Mouse (Mus musculus) MEL (cell line): ENCODE measurements around the gene Kcnk13. TPM values are rescaled to one million over a fixed set of nuclear protein-coding genes. Genes with fewer than 3 reads are reported as not detected.

Experiments used
- DNase-seq: peaks from one replicate; pipeline ENCODE4 v3.0.0; 2011; ENCODE audit warnings: low read depth, low spot score
- H3K27ac ChIP-seq: 2 replicates; pipeline ENCODE4 v1.5.1; 2012; ENCODE audit warnings: low read depth, mild to moderate bottlenecking, control low read depth, low read length, moderate library complexity; ENCODE audit not compliant: control insufficient read depth
- H3K27me3 ChIP-seq, 2 experiments: fragments of 150-350 bp in 1 of 2; sonication (generic) in 1 of 2; 2 replicates each; pipeline ENCODE4 v1.6.1; 2012; ENCODE audit warnings: low read length in 2 of 2, mild to moderate bottlenecking in 2 of 2, improper control_type of control experiment in 1 of 2, moderate library complexity in 1 of 2; ENCODE audit not compliant: insufficient read depth in 2 of 2, control insufficient read depth in 1 of 2
- H3K36me3 ChIP-seq, 2 experiments: 2 replicates each; pipeline ENCODE4 v1.6.1; 2012 to 2014; ENCODE audit warnings: low read length in 2 of 2, improper control_type of control experiment in 1 of 2, inconsistent platforms in 1 of 2, mild to moderate bottlenecking in 1 of 2; ENCODE audit not compliant: insufficient read depth in 2 of 2, control insufficient read depth in 1 of 2
- H3K4me1 ChIP-seq, 2 experiments: fragments of 150-350 bp in 1 of 2; sonication (generic) in 1 of 2; 2 replicates each; pipeline ENCODE4 v1.6.1; 2012; ENCODE audit warnings: low read length in 2 of 2, improper control_type of control experiment in 1 of 2, mild to moderate bottlenecking in 1 of 2; ENCODE audit not compliant: insufficient read depth in 2 of 2, control insufficient read depth in 1 of 2
- H3K4me3 ChIP-seq, 2 experiments: fragments of 150-350 bp in 1 of 2; sonication (generic) in 1 of 2; 2 replicates each; pipeline ENCODE4 v1.5.1; 2012; ENCODE audit warnings: low read depth in 2 of 2, low read length in 2 of 2, mild to moderate bottlenecking in 2 of 2, moderate library complexity in 2 of 2, control low read depth in 1 of 2, improper control_type of control experiment in 1 of 2; ENCODE audit not compliant: control insufficient read depth in 1 of 2, insufficient read depth in 1 of 2
- H3K79me2 ChIP-seq: 2 replicates; pipeline ENCODE4 v1.6.1; 2012; ENCODE audit warnings: mild to moderate bottlenecking, low read length, moderate library complexity; ENCODE audit not compliant: control insufficient read depth, poor library complexity, insufficient read depth
- H3K9ac ChIP-seq: 2 replicates; pipeline ENCODE4 v1.6.1; 2012; ENCODE audit warnings: low read depth, mild to moderate bottlenecking, control low read depth, low read length, moderate library complexity; ENCODE audit not compliant: control insufficient read depth, poor library complexity, severe bottlenecking
- H3K9me3 ChIP-seq: fragments of 150-350 bp; sonication (generic); replicated peaks from 2 replicates; pipeline ENCODE4 v1.6.1; 2012; ENCODE audit warnings: mild to moderate bottlenecking, low read length, improper control_type of control experiment, moderate library complexity; ENCODE audit not compliant: insufficient read depth
- CHD2 ChIP-seq: IDR thresholded peaks from 2 replicates; pipeline ENCODE4 v1.6.1; 2011; ENCODE audit warnings: low read length, improper control_type of control experiment
- CTCF ChIP-seq, 3 experiments: IDR thresholded peaks in 2 of 3; conservative IDR thresholded peaks in 1 of 3; 2 replicates each; pipeline ENCODE4 v1.5.1; 2011 to 2012; ENCODE audit warnings: low read length in 3 of 3, low read depth in 2 of 3, mild to moderate bottlenecking in 2 of 3, improper control_type of control experiment in 1 of 3, inconsistent platforms in 1 of 3, mixed read lengths in 1 of 3, moderate library complexity in 1 of 3; ENCODE audit not compliant: control insufficient read depth in 1 of 3, insufficient read depth in 1 of 3, poor library complexity in 1 of 3, severe bottlenecking in 1 of 3
- EP300 ChIP-seq, 2 experiments: IDR thresholded peaks; 2 replicates each; pipeline ENCODE4 v1.6.1; 2011; ENCODE audit warnings: improper control_type of control experiment in 2 of 2, low read length in 2 of 2, low read depth in 1 of 2, mild to moderate bottlenecking in 1 of 2
- ETS1 ChIP-seq: IDR thresholded peaks from 2 replicates; pipeline ENCODE4 v1.6.1; 2012; ENCODE audit warnings: low read depth, mild to moderate bottlenecking, inconsistent platforms, low read length, improper control_type of control experiment, moderate library complexity
- GABPA ChIP-seq: IDR thresholded peaks from 2 replicates; pipeline ENCODE4 v1.6.1; 2012; ENCODE audit warnings: low read depth, mild to moderate bottlenecking, inconsistent platforms, low read length, improper control_type of control experiment, moderate library complexity
- GATA1 ChIP-seq: IDR thresholded peaks from 2 replicates; pipeline ENCODE4 v1.6.1; 2011; ENCODE audit warnings: low read depth, low read length, improper control_type of control experiment
- MAFK ChIP-seq: IDR thresholded peaks from 2 replicates; pipeline ENCODE4 v1.6.1; 2011; ENCODE audit warnings: low read depth, mild to moderate bottlenecking, low read length, improper control_type of control experiment, borderline replicate concordance
- MAX ChIP-seq: IDR thresholded peaks from 2 replicates; pipeline ENCODE4 v1.6.1; 2011; ENCODE audit warnings: low read length, improper control_type of control experiment
- MAZ ChIP-seq: IDR thresholded peaks from 2 replicates; pipeline ENCODE4 v1.6.1; 2012; ENCODE audit warnings: low read depth, mild to moderate bottlenecking, inconsistent platforms, low read length, improper control_type of control experiment
- MEF2A ChIP-seq: IDR thresholded peaks from 2 replicates; pipeline ENCODE4 v1.6.1; 2014; ENCODE audit warnings: low read depth, mild to moderate bottlenecking, inconsistent platforms, low read length, improper control_type of control experiment; ENCODE audit not compliant: poor library complexity, insufficient replicate concordance, severe bottlenecking; ENCODE audit errors: extremely low read depth
- MYB ChIP-seq: IDR thresholded peaks from 2 replicates; pipeline ENCODE4 v1.6.1; 2011; ENCODE audit warnings: mild to moderate bottlenecking, low read depth, low read length, improper control_type of control experiment
- MYC ChIP-seq: IDR thresholded peaks from 2 replicates; pipeline ENCODE4 v1.6.1; 2011; ENCODE audit warnings: low read depth, mild to moderate bottlenecking, low read length, improper control_type of control experiment, moderate library complexity
- POLR2A ChIP-seq, 2 experiments: IDR thresholded peaks; 2 replicates each; pipeline ENCODE4 v1.6.1; 2011 to 2012; ENCODE audit warnings: low read length in 2 of 2, mild to moderate bottlenecking in 2 of 2, control low read depth in 1 of 2, improper control_type of control experiment in 1 of 2, low read depth in 1 of 2, moderate library complexity in 1 of 2; ENCODE audit not compliant: control insufficient read depth in 1 of 2, insufficient read depth in 1 of 2, poor library complexity in 1 of 2
- POLR2AphosphoS2 ChIP-seq: IDR thresholded peaks from 2 replicates; pipeline ENCODE4 v1.6.1; 2011; ENCODE audit warnings: low read length, improper control_type of control experiment
- RCOR1 ChIP-seq: IDR thresholded peaks from 2 replicates; pipeline ENCODE4 v1.6.1; 2012; ENCODE audit warnings: low read depth, mild to moderate bottlenecking, inconsistent platforms, low read length, improper control_type of control experiment
- SIN3A ChIP-seq: IDR thresholded peaks from 2 replicates; pipeline ENCODE4 v1.6.1; 2012; ENCODE audit warnings: low read length, improper control_type of control experiment, inconsistent platforms
- TCF12 ChIP-seq: IDR thresholded peaks from 2 replicates; pipeline ENCODE4 v1.6.1; 2014; ENCODE audit warnings: low read depth, mild to moderate bottlenecking, inconsistent platforms, low read length, improper control_type of control experiment, moderate library complexity
- USF2 ChIP-seq, 2 experiments: IDR thresholded peaks; 2 replicates each; pipeline ENCODE4 v1.6.1; 2011 to 2012; ENCODE audit warnings: improper control_type of control experiment in 2 of 2, low read length in 2 of 2, borderline replicate concordance in 1 of 2, inconsistent platforms in 1 of 2, low read depth in 1 of 2, mild to moderate bottlenecking in 1 of 2; ENCODE audit not compliant: insufficient read depth in 1 of 2
- ZNF384 ChIP-seq: IDR thresholded peaks from 2 replicates; pipeline ENCODE4 v1.6.1; 2012; ENCODE audit warnings: low read depth, mild to moderate bottlenecking, inconsistent platforms, low read length, improper control_type of control experiment
- polyA plus RNA-seq, 2 experiments: library from polyadenylated mRNA; stranded (reverse) in 1 of 2; unstranded in 1 of 2; fragments of >175 nt in 1 of 2; fragments of >200 nt in 1 of 2; gene quantifications; 2 replicates each; pipeline versions ENCODE4 v1.2.1 to v1.2.4; 2012; ENCODE audit warnings: low replicate concordance in 2 of 2, low read depth in 1 of 2; ENCODE audit not compliant: insufficient read length in 2 of 2, insufficient read depth in 1 of 2, missing spikeins in 1 of 2
- total RNA-seq: library from RNA; depleted of rRNA; stranded (reverse); fragments of 300-350 nt; gene quantifications from 2 replicates; pipeline ENCODE4 v1.2.3, GENCODE M21; 2012

The Kcnk13 gene
- total and polyA plus RNA-seq, 3 experiments: not detected

DNA sequence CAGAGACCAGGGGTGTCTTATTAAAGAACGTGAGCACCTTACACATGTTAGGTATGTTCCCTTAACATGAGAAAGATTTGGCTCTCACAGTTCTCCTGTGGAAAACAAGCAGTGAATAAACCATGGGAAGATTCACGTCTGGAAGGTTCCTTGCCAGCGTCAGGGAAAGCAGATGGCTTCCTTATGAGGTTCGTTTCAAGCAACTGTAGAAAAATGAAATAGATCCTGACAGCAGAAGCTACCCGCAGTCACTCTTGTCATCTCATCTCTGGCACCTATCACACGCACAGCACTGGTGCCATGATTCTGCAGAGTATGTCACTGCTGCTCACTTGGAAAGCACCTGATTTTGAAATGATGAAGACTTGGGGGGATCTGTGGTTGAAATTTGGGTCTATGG is 53.4 kb downstream of the Kcnk13 start:
- no peak for DNase-seq
- Histone ChIP-seq H3K79me2 (no peaks in the 10 kb centered on the region), H3K9me3 (no peaks in the 10 kb centered on the region), H3K27me3 (no peaks in the 10 kb centered on the region), H3K4me3 (no peak overlapping the region), H3K4me1 (peaks cover 0 to 6% of the 10 kb centered on the region in 2 experiments; a peak in 2 of 4 replicates), H3K36me3 (peaks cover 0 to 5% of the 10 kb centered on the region in 2 experiments; a peak in 2 of 4 replicates), H3K9ac (no peak overlapping the region), H3K27ac (no peak overlapping the region)
- no peak for TF ChIP-seq POLR2A (IDR thresholded peaks at IDR 0.05; ENCODE audit: control insufficient read depth in 1 of 2, insufficient read depth in 1 of 2, low read depth in 1 of 2, low read length in 2 of 2, poor library complexity in 1 of 2)

DNA sequence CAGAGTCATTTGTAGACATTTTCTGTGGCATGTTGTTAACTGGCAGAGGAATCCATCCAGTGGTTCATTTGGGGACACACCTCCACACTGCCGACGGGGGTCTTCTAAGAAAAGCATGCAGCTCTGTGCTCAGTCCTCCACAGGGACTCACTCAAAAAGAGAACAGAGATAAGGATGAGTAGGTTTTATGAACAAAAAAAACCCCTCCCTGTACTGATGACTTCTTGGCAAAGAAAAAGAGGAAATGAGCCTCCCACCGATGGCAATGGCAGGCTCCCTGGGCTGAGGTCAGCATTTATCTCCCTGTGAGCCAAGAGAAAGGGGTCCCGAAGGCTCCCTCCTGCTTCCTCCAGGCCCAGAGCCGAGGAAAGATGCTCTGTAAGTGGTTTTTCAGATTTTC is 58.2 kb downstream of the Kcnk13 start:
- DNase-seq: peak; percentile 81
- no peak overlapping the region for H3K27ac ChIP-seq
- no peaks in the 10 kb centered on the region for H3K79me2 ChIP-seq
- TF ChIP-seq CHD2 (no peak), MEF2A (no peak), GATA1 (peak; percentile 66), SIN3A (0 out of 2 replicates have a peak, but pooled peaks have one; percentile 21), MAX (no peak), USF2 (IDR thresholded peaks at IDR 0.05; ENCODE audit: borderline replicate concordance in 1 of 2, insufficient read depth in 1 of 2, low read depth in 1 of 2, low read length in 2 of 2) (no peak), CTCF (IDR thresholded peaks at IDR 0.05 in 2 of 3, conservative IDR thresholded peaks at IDR 0.05 in 1 of 3; ENCODE audit: control insufficient read depth in 1 of 3, insufficient read depth in 1 of 3, low read depth in 2 of 3, low read length in 3 of 3, poor library complexity in 1 of 3, severe bottlenecking in 1 of 3) (no peak), TCF12 (0 out of 2 replicates have a peak, but pooled peaks have one; percentile 30), RCOR1 (peak; percentile 64), MYB (no peak), ETS1 (peak; percentile 38; the same call in 1 of the 2 replicates), MAFK (peak; percentile 71; the same call in 1 of the 2 replicates), POLR2AphosphoS2 (no peak), MYC (peak; percentile 53; the same call in 1 of the 2 replicates), MAZ (peak; percentile 63; the same call in 1 of the 2 replicates), ZNF384 (peak; percentile 76), GABPA (no peak), EP300 (IDR thresholded peaks at IDR 0.05; ENCODE audit: low read depth in 1 of 2, low read length in 2 of 2) (peak; percentile 36 to 76; a peak in 3 of 4 replicates)
- H3K27me3 ChIP-seq: peaks cover 2 to 6% of the 10 kb centered on the region in 2 experiments
- H3K4me3 ChIP-seq: no peak overlapping the region
- no peaks in the 10 kb centered on the region for H3K9me3 ChIP-seq
- peaks cover 0 to 10% of the 10 kb centered on the region in 2 experiments; a peak in 2 of 4 replicates for H3K4me1 ChIP-seq
- no peak overlapping the region for H3K9ac ChIP-seq
- H3K36me3 ChIP-seq: peaks cover 0 to 5% of the 10 kb centered on the region in 2 experiments; a peak in 2 of 4 replicates
